Mouse (Mus musculus) bone marrow, adult 2 months (tissue): Measurements from ENCODE around the gene Nfix.

Experiments
- CTCF ChIP-seq: fragments of 200-500 bp; IDR thresholded peaks from 2 replicates; pipeline ENCODE4 v1.5.1; 2011; ENCODE audit warnings: low read length, control low read depth; ENCODE audit not compliant: control insufficient read depth, insufficient read depth
- POLR2A ChIP-seq: fragments of 200-500 bp; IDR thresholded peaks from 2 replicates; pipeline ENCODE4 v1.6.1; 2011; ENCODE audit warnings: low read depth, mild to moderate bottlenecking, control low read depth, low read length, borderline replicate concordance; ENCODE audit not compliant: control insufficient read depth

DNA sequence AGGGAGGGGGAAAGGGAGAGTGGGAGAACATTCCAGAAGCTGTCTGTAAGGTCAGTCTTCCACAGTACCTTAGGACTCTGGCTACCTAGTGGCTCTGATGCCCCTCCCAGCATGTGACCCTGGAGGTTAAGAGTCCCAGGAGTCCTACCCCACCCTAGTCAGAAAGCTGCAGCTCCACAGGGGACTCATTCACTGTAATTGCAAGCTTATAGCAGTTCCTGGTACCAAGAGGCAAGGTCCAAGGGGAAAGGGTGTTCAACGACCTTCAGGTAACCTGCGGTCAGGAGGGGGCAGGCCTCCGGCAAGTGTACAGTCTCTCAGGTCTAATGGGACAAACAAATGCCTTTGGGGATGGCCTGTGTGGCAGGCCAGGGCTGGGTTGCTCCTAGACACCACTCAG, 149.9 kb downstream of the Nfix start:
- TF ChIP-seq CTCF: no peak
- TF ChIP-seq POLR2A: no peak
